Mouse (Mus musculus) spleen, embryonic (tissue): Measurements from ENCODE around the gene Klrb1.

Experiments
- CTCF ChIA-PET: fragments of 350-600 bp; sonication (Branson Sonifier 250); formaldehyde crosslinking; loops from one replicate; lab custom pipeline; 2022; lab: Charles Lee

The Klrb1 gene

DNA sequence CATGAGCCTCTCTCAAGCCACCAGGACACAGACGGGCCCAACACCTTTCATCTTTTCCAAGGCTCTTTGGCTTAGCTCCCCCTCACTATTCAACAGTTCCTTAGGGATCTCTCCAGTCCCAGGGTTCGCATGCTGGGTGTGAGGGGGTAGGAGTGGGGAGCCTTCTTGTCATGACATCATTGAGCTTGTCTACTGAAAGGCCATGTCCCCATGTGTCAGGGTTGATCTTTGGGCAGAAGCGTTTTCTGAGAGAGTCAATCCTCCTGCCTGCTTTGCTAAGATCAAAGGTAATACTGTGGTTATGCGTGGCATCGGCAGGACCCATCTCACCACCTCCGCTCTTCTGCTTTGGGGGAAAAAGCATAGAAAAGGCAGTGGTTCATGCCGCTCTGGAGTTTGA, 14.6 kb upstream of the Klrb1 start:
- CTCF ChIA-PET: no interaction called here

DNA sequence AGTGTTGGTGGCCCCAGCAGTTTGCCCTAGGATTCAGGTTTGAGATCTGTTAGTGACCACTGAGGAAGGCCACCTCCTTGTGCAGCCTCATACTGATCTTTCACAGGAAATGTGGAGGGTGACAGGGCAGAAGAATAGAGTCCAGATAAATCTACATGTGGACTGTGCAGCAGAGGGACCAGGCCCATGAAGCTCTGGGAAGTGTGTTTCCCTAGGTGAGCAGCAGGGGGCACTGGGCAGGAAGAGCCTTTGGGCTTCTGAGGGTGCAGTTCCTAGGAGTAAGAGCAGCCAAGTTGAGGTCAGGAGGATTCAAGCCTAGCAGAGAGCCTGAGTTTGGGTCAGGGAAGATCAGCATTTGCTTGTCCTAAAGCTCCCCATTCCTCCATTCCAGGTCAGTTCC, 13.2 kb upstream of the Klrb1 start:
- CTCF ChIA-PET: no interaction called here

DNA sequence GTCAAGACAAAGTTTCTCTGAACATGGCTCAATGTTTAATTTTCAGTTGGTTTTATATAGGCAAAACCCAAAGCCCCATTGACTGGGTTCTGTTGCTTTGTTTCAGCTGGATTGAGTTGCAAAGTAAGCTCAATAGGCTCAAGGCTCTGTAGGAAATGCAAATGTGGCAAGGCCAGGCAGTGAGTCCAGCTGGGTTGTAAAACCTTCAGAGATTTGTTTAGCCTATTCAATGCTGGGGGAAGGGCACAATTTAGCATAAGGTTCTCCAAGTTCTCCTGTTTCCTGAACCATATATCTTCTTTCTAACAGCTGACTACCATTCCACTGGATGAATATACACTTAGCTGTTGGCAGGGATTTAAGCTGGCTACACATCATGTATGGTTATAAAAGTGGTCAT, 12.0 kb upstream of the Klrb1 start:
- CTCF ChIA-PET: no interaction called here

DNA sequence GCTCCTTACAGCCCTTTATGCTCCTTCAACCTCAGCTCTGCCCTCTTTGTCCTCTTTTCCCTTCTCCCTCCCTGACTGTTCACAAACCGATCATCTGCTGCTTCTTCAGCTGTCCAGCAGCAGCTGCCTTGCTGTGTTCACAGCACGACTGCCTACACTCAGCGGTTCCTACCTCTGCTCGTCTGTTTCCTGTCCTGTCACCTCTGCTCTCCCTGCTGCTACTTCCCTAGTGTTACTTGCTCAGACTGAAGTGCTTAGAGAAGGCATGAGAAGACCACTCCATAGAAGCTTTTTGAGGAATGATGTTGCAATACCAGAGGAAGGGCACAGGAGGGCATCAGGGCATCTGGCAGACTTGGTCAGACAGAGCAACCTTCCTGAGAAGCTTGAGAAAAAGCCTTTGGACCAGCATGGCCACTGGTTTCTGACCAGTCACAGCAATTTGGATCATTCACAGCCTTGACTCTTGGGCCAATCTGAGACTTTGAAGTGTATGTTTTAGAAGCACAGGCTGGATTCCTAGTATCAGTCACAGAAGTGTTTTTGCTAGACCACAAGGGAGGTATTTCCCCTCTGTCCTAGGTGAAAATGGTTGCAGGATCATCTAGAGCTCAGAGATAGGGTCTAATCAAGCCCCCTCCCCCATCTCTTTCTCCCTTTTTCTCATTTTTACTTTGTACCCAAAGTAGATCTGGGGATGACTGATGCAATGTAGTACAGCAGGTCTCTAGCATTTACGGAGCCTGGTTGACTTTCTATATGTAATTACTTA, 11.2 kb upstream of the Klrb1 start:
- CTCF ChIA-PET: no interaction called here

DNA sequence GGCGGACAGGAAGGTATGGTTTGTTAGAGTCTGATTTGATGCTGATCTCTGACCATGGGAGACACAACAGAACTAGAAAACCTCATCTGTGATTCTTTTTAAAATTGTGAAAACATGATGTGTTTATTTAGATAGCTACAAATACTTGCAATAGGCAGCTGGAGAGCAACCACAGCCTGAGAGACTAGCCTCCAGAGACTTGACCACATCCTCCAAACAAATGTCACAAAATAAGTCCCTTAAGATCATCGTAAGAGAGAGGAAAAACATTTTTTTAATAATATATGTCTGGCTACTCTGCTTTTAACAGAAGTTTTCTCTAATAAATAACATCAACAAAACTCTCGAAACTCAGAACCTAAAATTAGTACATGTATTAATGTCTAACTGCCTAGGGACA, 9.2 kb upstream of the Klrb1 start:
- CTCF ChIA-PET: no interaction called here

DNA sequence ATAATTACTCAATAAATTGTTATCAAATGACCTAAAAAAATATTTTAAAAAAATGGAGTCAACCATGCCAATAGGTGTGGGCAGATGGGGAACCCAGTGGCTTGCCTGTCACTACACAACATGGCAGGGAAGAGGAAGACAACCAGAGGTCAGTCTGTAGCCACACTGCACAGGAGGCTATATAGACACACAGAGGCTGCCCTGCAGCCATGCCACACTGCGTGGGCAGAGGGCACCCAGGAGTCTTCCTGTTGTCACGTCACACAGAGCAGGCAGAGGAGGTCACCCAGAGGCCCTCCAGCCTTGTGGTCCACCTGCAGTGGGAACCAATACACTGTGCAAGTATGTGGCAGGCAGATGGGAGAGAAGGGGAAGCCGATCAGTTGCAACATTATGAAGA, 21.2 kb downstream of the Klrb1 start:
- CTCF ChIA-PET: no interaction called here

DNA sequence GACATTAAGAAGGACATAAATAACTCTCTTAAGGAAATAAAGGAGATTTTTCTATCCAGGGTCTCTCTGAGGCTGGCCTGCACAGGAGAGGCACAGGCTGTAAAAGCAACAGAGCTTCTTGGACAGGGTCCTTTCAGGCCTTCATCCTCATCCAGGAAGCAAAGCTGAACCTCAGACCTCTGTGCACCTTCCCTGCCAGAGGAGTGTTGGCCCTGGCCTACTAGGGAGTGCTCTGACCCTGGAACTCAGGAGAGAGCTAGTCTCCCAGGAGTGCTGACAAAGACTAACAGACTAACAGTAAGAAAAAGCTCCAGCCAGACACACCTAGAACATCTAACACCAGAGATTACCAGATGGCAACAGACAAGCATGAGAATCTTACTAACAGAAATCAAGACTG, 43.3 kb downstream of the Klrb1 start:
- CTCF ChIA-PET: no interaction called here

DNA sequence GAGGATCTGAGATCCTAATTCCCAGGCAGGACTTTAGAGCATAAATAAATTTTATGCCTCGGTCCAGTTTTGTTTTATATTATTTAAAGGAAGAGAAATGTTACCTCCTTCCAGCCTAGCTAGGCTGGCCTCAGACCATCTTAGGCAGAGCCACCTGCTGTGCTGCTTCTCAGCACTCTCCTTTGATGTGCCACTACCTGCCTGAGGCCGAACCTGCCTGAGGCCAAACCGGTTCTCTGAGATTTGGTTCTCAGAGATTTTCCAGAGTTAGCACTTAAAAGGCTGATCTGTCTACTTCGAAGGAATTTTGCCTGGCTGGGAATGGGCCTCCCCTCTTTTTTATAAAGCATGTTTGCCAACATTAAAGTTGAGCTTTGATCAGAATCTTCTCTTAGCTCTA, 52.9 kb downstream of the Klrb1 start:
- CTCF ChIA-PET: no interaction called here

DNA sequence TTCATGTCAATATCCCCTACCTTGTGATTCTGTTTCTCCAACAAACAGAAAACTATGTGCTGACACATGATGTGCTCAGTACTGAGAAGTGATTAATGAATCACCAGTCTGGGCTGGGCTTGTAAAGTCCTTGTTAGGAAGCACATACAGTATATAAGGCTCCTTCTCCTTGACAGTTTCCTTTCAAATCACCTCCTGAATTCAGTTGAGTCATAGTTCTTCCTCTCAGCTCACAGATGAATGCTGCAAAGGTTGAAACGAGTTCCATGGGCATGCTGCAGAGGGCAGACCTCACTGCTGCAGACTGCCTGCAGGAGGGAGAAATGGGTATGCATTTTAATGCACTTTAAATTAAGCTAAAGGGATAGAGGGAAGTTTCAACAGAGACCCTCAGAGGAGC, 60.7 kb downstream of the Klrb1 start, which contains the start of gene Clec2h:
Gene Clec2h, plus strand, starts transcription at position 180 of the 400 bp plus-strand sequence.
- CTCF ChIA-PET: no interaction called here

DNA sequence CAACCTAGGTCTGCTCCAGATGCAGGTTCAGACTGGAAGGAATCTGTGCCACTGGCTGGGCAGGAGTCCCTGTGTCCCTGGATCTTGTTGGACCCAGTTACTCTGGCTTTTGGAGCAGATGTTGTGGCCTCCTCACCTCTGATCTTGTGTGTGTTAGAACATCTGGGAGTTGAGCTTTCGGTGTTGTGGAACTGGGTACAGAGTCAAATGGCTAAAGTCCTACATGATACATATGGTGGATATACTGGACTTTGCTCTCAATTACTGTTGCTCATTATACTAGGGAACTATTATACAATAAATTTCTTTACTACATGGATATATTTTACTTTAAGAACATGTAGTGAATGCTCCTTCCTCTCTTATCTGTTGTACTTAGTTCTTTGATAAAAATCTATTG, 61.6 kb downstream of the Klrb1 start:
- CTCF ChIA-PET: no interaction called here
